Mouse (Mus musculus): ENCODE measurements around the gene Olfr103. TPM values are rescaled to one million over a fixed set of nuclear protein-coding genes. Genes with fewer than 3 reads are reported as not detected.

Gene Olfr103
- not detected in 2 replicates for polyA plus RNA-seq (2012; ENCODE audit: insufficient read depth, insufficient read length, missing spikeins)

- Histone ChIP-seq H3K4me1 (ENCODE audit: control insufficient read depth, insufficient read depth, insufficient read length, low read length) (no peaks in the 10 kb centered on the region), H3K4me3 (ENCODE audit: insufficient read depth, low read depth, low read length) (no peak within 1 kb of the TSS), H3K27ac (replicated peaks; ENCODE audit: low read depth, low read length) (no peak within 1 kb of the TSS)
Measured at GRCm38 (mm10) chr17:37339598-37339997, at the start of gene Olfr103. Olfr103 (minus strand) TSS chr17:37339698.

- H3K27ac ChIP-seq (replicated peaks; ENCODE audit: low read depth, low read length), result no peak within 1 kb of the TSS
- no peak within 1 kb of the TSS for H3K4me3 ChIP-seq (ENCODE audit: insufficient read depth, low read depth, low read length)
- no peaks in the 10 kb centered on the region for H3K4me1 ChIP-seq (ENCODE audit: control insufficient read depth, insufficient read depth, insufficient read length, low read length)
Measured at GRCm38 (mm10) chr17:37378733-37379132, 39.2 kb upstream of the Olfr103 start, which contains the start of gene Olfr105-ps. Olfr105-ps (plus strand) TSS chr17:37379033.

- Histone ChIP-seq H3K4me1 (ENCODE audit: control insufficient read depth, insufficient read depth, insufficient read length, low read length) (no peaks in the 10 kb centered on the region), H3K27ac (replicated peaks; ENCODE audit: low read depth, low read length) (no peak within 1 kb of the TSS), H3K4me3 (ENCODE audit: insufficient read depth, low read depth, low read length) (no peak within 1 kb of the TSS)
Measured at GRCm38 (mm10) chr17:37359282-37359681, 19.8 kb upstream of the Olfr103 start, which contains the start of gene Olfr104-ps. Olfr104-ps (plus strand) TSS chr17:37359582.

- Histone ChIP-seq H3K27ac (replicated peaks; ENCODE audit: low read depth, low read length) (no peak within 1 kb of the TSS), H3K4me3 (ENCODE audit: insufficient read depth, low read depth, low read length) (no peak within 1 kb of the TSS), H3K4me1 (ENCODE audit: control insufficient read depth, insufficient read depth, insufficient read length, low read length) (no peaks in the 10 kb centered on the region)
Measured at GRCm38 (mm10) chr17:37316954-37317353, 22.5 kb downstream of the Olfr103 start, which contains the start of gene Olfr102. Olfr102 (minus strand) TSS chr17:37317054.

- H3K4me3 ChIP-seq (ENCODE audit: insufficient read depth, low read depth, low read length), result no peak overlapping the region
- no peak overlapping the region for H3K27ac ChIP-seq (replicated peaks; ENCODE audit: low read depth, low read length)
- H3K4me1 ChIP-seq (ENCODE audit: control insufficient read depth, insufficient read depth, insufficient read length, low read length), result no peaks in the 10 kb centered on the region
Measured at GRCm38 (mm10) chr17:37310146-37310699, 29.3 kb downstream of the Olfr103 start.

GRCm38 (mm10) chr17:37308483-37308882, 31.0 kb downstream of the Olfr103 start:
- Histone ChIP-seq H3K27ac (replicated peaks; ENCODE audit: low read depth, low read length) (no peak overlapping the region), H3K4me1 (ENCODE audit: control insufficient read depth, insufficient read depth, insufficient read length, low read length) (no peaks in the 10 kb centered on the region), H3K4me3 (ENCODE audit: insufficient read depth, low read depth, low read length) (no peak overlapping the region)

- H3K27ac ChIP-seq (replicated peaks; ENCODE audit: low read depth, low read length), result no peak within 1 kb of the TSS
- no peak within 1 kb of the TSS for H3K4me3 ChIP-seq (ENCODE audit: insufficient read depth, low read depth, low read length)
Measured at GRCm38 (mm10) chr17:37304213-37304612, 35.3 kb downstream of the Olfr103 start, which contains the start of gene Olfr101. Olfr101 (minus strand) TSS chr17:37304313.

More at GRCm38 (mm10) chr17:37304213-37304612, 35.3 kb downstream of the Olfr103 start, which contains the start of gene Olfr101:
- no peaks in the 10 kb centered on the region for H3K4me1 ChIP-seq (ENCODE audit: control insufficient read depth, insufficient read depth, insufficient read length, low read length)

Other genes with a start within 250 kb of the Olfr103 start
- gene Olfr91, start 241.4 kb downstream of the Olfr103 start, polyA plus RNA-seq (2012; ENCODE audit: insufficient read depth, insufficient read length, missing spikeins), result not detected in 2 replicates
- not detected in 2 replicates for gene Olfr92, start 219.6 kb downstream of the Olfr103 start, polyA plus RNA-seq (2012; ENCODE audit: insufficient read depth, insufficient read length, missing spikeins)
- gene Olfr93, start 178.2 kb downstream of the Olfr103 start, polyA plus RNA-seq (2012; ENCODE audit: insufficient read depth, insufficient read length, missing spikeins), result not detected in 2 replicates
- gene Ubd, start 145.8 kb downstream of the Olfr103 start, polyA plus RNA-seq (2012; ENCODE audit: insufficient read depth, insufficient read length, missing spikeins), result 2.6 and 2.9 TPM in 2 replicates
- not detected in 2 replicates for gene Olfr94, start 138.7 kb downstream of the Olfr103 start, polyA plus RNA-seq (2012; ENCODE audit: insufficient read depth, insufficient read length, missing spikeins)
- gene Olfr95, start 126.6 kb downstream of the Olfr103 start, polyA plus RNA-seq (2012; ENCODE audit: insufficient read depth, insufficient read length, missing spikeins), result not detected in 2 replicates
- gene Olfr96, start 119.6 kb downstream of the Olfr103 start, polyA plus RNA-seq (2012; ENCODE audit: insufficient read depth, insufficient read length, missing spikeins), result not detected in 2 replicates
- not detected in 2 replicates for gene Olfr97, start 102.4 kb downstream of the Olfr103 start, polyA plus RNA-seq (2012; ENCODE audit: insufficient read depth, insufficient read length, missing spikeins)
- not detected in 2 replicates for gene Olfr98, start 75.9 kb downstream of the Olfr103 start, polyA plus RNA-seq (2012; ENCODE audit: insufficient read depth, insufficient read length, missing spikeins)
- gene H2-M3, start 69.5 kb downstream of the Olfr103 start, polyA plus RNA-seq (2012; ENCODE audit: insufficient read depth, insufficient read length, missing spikeins), result 2.2 and 4.9 TPM in 2 replicates
- not detected in 2 replicates for gene Olfr99, start 56.2 kb downstream of the Olfr103 start, polyA plus RNA-seq (2012; ENCODE audit: insufficient read depth, insufficient read length, missing spikeins)
- gene Olfr101, start 35.4 kb downstream of the Olfr103 start, polyA plus RNA-seq (2012; ENCODE audit: insufficient read depth, insufficient read length, missing spikeins), result not detected in 2 replicates
- not detected in 2 replicates for gene Olfr102, start 22.6 kb downstream of the Olfr103 start, polyA plus RNA-seq (2012; ENCODE audit: insufficient read depth, insufficient read length, missing spikeins)
- gene Olfr104-ps, start 19.9 kb upstream of the Olfr103 start, polyA plus RNA-seq (2012; ENCODE audit: insufficient read depth, insufficient read length, missing spikeins), result not detected in 2 replicates
- not detected in 2 replicates for gene Olfr105-ps, start 39.3 kb upstream of the Olfr103 start, polyA plus RNA-seq (2012; ENCODE audit: insufficient read depth, insufficient read length, missing spikeins)
- gene Olfr106-ps, start 50.7 kb upstream of the Olfr103 start, polyA plus RNA-seq (2012; ENCODE audit: insufficient read depth, insufficient read length, missing spikeins), result not detected in 2 replicates
- not detected in 2 replicates for gene Olfr107, start 59.5 kb upstream of the Olfr103 start, polyA plus RNA-seq (2012; ENCODE audit: insufficient read depth, insufficient read length, missing spikeins)
- not detected in 2 replicates for gene Olfr108, start 105.8 kb upstream of the Olfr103 start, polyA plus RNA-seq (2012; ENCODE audit: insufficient read depth, insufficient read length, missing spikeins)
- gene Olfr109, start 119.2 kb upstream of the Olfr103 start, polyA plus RNA-seq (2012; ENCODE audit: insufficient read depth, insufficient read length, missing spikeins), result not detected in 2 replicates
- not detected in 2 replicates for gene H2-M2, start 143.9 kb upstream of the Olfr103 start, polyA plus RNA-seq (2012; ENCODE audit: insufficient read depth, insufficient read length, missing spikeins)
- gene Olfr110, start 152.8 kb upstream of the Olfr103 start, polyA plus RNA-seq (2012; ENCODE audit: insufficient read depth, insufficient read length, missing spikeins), result not detected in 2 replicates
- gene Olfr111, start 168.3 kb upstream of the Olfr103 start, polyA plus RNA-seq (2012; ENCODE audit: insufficient read depth, insufficient read length, missing spikeins), result not detected in 2 replicates
- gene Olfr112, start 229.8 kb upstream of the Olfr103 start, polyA plus RNA-seq (2012; ENCODE audit: insufficient read depth, insufficient read length, missing spikeins), result not detected in 2 replicates
- gene Olfr113, start 238.0 kb upstream of the Olfr103 start, polyA plus RNA-seq (2012; ENCODE audit: insufficient read depth, insufficient read length, missing spikeins), result not detected in 2 replicates